In genomic region chr12:103343456-103343855, GRCm38 (mm10) we compare ENCODE assay signal across 10 mouse cellular contexts. TPM values are rescaled to one million over a fixed set of nuclear protein-coding genes. Genes with fewer than 3 reads are reported as not detected.
DNase-seq lines count a peak whose midpoint lies in the region; TF ChIP-seq lines count a peak whose summit lies in the region.
"Had no signal": no experiment of that assay in that cellular context is flagged by ENCODE, and none has a peak within 500 bp of the region (broad histone marks: within the 10 kb centered on the region; RNA-seq: fewer than 3 reads in every experiment).

No protein-coding gene starts in this region.

- H3K36me3 ChIP-seq in kidney, adult 2 months (ENCODE audit: control insufficient read depth, insufficient read depth, low read length), result no peaks in the 10 kb centered on the region
- H3K36me3 ChIP-seq in splenic B cell, adult 2 months (ENCODE audit: control insufficient read depth, insufficient read depth, low read length, poor library complexity, severe bottlenecking), result no peaks in the 10 kb centered on the region
- H3K36me3 ChIP-seq: heart, embryonic 13.5 days had no signal

- peaks cover 13% of the 10 kb centered on the region for H3K4me1 ChIP-seq in kidney, adult 2 months (ENCODE audit: control insufficient read depth, insufficient read depth, low read length)
- H3K4me1 ChIP-seq in bone marrow macrophage, adult 2 months (ENCODE audit: control insufficient read depth, insufficient read depth, low read length), result peaks cover 69% of the 10 kb centered on the region

- TF ChIP-seq CTCF in kidney, adult 2 months (conservative IDR thresholded peaks at IDR 0.05; ENCODE audit: insufficient read depth, insufficient read length, low read depth, low read length), result no peak
- TF ChIP-seq CTCF in bone marrow macrophage, adult 2 months (IDR thresholded peaks at IDR 0.05; ENCODE audit: low read depth, low read length), result no peak

- WGBS in kidney, adult 2 months, result 61% methylated on average over 8 of the region's 8 CpGs

- no peak overlapping the region for H3K4me3 ChIP-seq in kidney, adult 2 months (ENCODE audit: insufficient read depth, low read depth, low read length)
- no peak overlapping the region for H3K4me3 ChIP-seq in bone marrow macrophage, adult 2 months (ENCODE audit: insufficient read depth, low read length)
- H3K4me3 ChIP-seq: heart, embryonic 13.5 days had no signal

- no peak for TF ChIP-seq POLR2A in kidney, adult 2 months (IDR thresholded peaks at IDR 0.05; ENCODE audit: low read depth, low read length)
- TF ChIP-seq POLR2A in bone marrow macrophage, adult 2 months (IDR thresholded peaks at IDR 0.05; ENCODE audit: borderline replicate concordance, low read depth, low read length), result no peak

- peak; percentile 37 for DNase-seq in kidney, adult 2 months
- no peak for DNase-seq in kidney, adult 18-20 months
- peak; percentile 72 for DNase-seq in lung, postnatal 36 days
- peak; percentile 89 for DNase-seq in splenic B cell, adult 2 months (ENCODE audit: low read depth, low spot score)
- DNase-seq in urinary bladder, postnatal 4 days (ENCODE audit: low spot score in 2 of 2), result no peak
- DNase-seq in embryo, embryonic 10.5 days (ENCODE audit: low spot score), result no peak
- DNase-seq in urinary bladder, postnatal 10 days (ENCODE audit: low spot score), result no peak
- DNase-seq: right cerebral cortex, postnatal 25 days had no signal

- no peak overlapping the region; the same call in 1 of the 2 replicates for H3K27ac ChIP-seq in kidney, adult 2 months (ENCODE audit: insufficient read depth, low read depth, low read length)
- H3K27ac ChIP-seq in bone marrow macrophage, adult 2 months (ENCODE audit: insufficient read depth, low read depth, low read length), result peak overlapping the region; percentile 75
- H3K27ac ChIP-seq: heart, embryonic 13.5 days had no signal

- no peaks in the 10 kb centered on the region for H3K27me3 ChIP-seq in kidney, adult 2 months (replicated peaks; ENCODE audit: control insufficient read depth, insufficient read depth, low read length)
- no peaks in the 10 kb centered on the region for H3K27me3 ChIP-seq in splenic B cell, adult 2 months (ENCODE audit: control insufficient read depth, insufficient read depth, low read length, poor library complexity, severe bottlenecking)
- H3K27me3 ChIP-seq: heart, embryonic 13.5 days had no signal

RNA-seq across cellular contexts. Expression of gene Asb2, which starts 12.3 kb away (rescaled TPM):
- polyA plus RNA-seq in kidney, adult 2 months (2012; rRNA removed), result 6.7 and 10.7 TPM in 2 replicates
- 2.1 TPM in 2 replicates for polyA plus RNA-seq in bone marrow macrophage, adult 2 months (2012; ENCODE audit: insufficient read depth, insufficient read length, missing spikeins)

RNA-seq across cellular contexts. Expression of gene Fam181a, which starts 32.7 kb away (rescaled TPM):
- 0.05 and 0.08 TPM in 2 replicates for polyA plus RNA-seq in kidney, adult 2 months (2012; rRNA removed)
- not detected in 2 replicates for polyA plus RNA-seq in bone marrow macrophage, adult 2 months (2012; ENCODE audit: insufficient read depth, insufficient read length, missing spikeins)
- polyA plus RNA-seq: heart, embryonic 13.5 days had no signal

RNA-seq across cellular contexts. Expression of gene Otub2, which starts 45.0 kb away (rescaled TPM):
- polyA plus RNA-seq in kidney, adult 2 months (2012; rRNA removed), result 3.9 and 4.0 TPM in 2 replicates
- 3.8 and 5.6 TPM in 2 replicates for polyA plus RNA-seq in bone marrow macrophage, adult 2 months (2012; ENCODE audit: insufficient read depth, insufficient read length, missing spikeins)

Comparison
In these comparisons a context has a peak if more than half of its experiments do, and no peak if none do; other contexts are left out.
1. DNase-seq: peak in kidney, adult 2 months (single experiment), lung, postnatal 36 days (single experiment) and splenic B cell, adult 2 months (single experiment); none in kidney, adult 18-20 months (single experiment), urinary bladder, postnatal 4 days (0 of 2), embryo, embryonic 10.5 days (single experiment) and urinary bladder, postnatal 10 days (single experiment).